Mouse (Mus musculus) heart, embryonic 12.5 days (tissue): ENCODE results near the gene Fbxo10. TPM values are rescaled to one million over a fixed set of nuclear protein-coding genes. Genes with fewer than 3 reads are reported as not detected.
"Not testable (repeated sequence)": the region's sequence is repeated elsewhere in the genome, so short reads cannot be mapped to it uniquely, and the experiment has no call there.

ENCODE experiments used
- ATAC-seq: fragments of 200-750 bp; cut with Nextera tagmentation; 2 replicates; pipeline ENCODE4 v1.8.0; 2017; ENCODE audit warnings: moderate TSS enrichment, moderate library complexity; ENCODE audit not compliant: insufficient number of reproducible peaks, low FRiP score
- H3K27ac ChIP-seq: fragments of 300-500 bp; sonication (generic); 2 replicates; pipeline ENCODE4 v1.5.1; 2016; ENCODE audit warnings: mild to moderate bottlenecking, moderate library complexity; ENCODE audit not compliant: poor library complexity, severe bottlenecking
- H3K27me3 ChIP-seq: fragments of 300-500 bp; sonication (generic); replicated peaks from 2 replicates; pipeline ENCODE4 v1.6.1; 2016; ENCODE audit warnings: mild to moderate bottlenecking, moderate library complexity
- H3K36me3 ChIP-seq: fragments of 300-500 bp; sonication (generic); 2 replicates; pipeline ENCODE4 v1.6.1; 2016; ENCODE audit warnings: mild to moderate bottlenecking, moderate library complexity
- H3K4me1 ChIP-seq: fragments of 300-500 bp; sonication (generic); replicated peaks from 2 replicates; pipeline ENCODE4 v1.6.1; 2016; ENCODE audit warnings: mild to moderate bottlenecking
- H3K4me2 ChIP-seq: fragments of 300-500 bp; sonication (generic); 2 replicates; pipeline ENCODE4 v1.6.1; 2016; ENCODE audit warnings: mild to moderate bottlenecking, moderate library complexity
- H3K4me3 ChIP-seq: fragments of 300-500 bp; sonication (generic); 2 replicates; pipeline ENCODE4 v1.5.1; 2016; ENCODE audit warnings: mild to moderate bottlenecking
- H3K9ac ChIP-seq: fragments of 300-500 bp; sonication (generic); 2 replicates; pipeline ENCODE4 v1.6.1; 2016; ENCODE audit warnings: mild to moderate bottlenecking, moderate library complexity
- H3K9me3 ChIP-seq: fragments of 300-500 bp; sonication (generic); replicated peaks from 2 replicates; pipeline ENCODE4 v1.6.1; 2016; ENCODE audit warnings: mild to moderate bottlenecking, moderate library complexity
- WGBS: fragments of 180-500 bp; shearing (Covaris S2); methylation state at CpG from one replicate; pipeline ENCODE4 v1.1.7; 2016; 5-methylcytosine and 5-hydroxymethylcytosine counted together
- polyA plus RNA-seq: library from polyadenylated mRNA; unstranded; fragments of >200 nt; fragmentation: Nextera tagmentation; extraction: Ambion mirVana; gene quantifications from 2 replicates; pipeline ENCODE4 v1.2.1, GENCODE M21; 2016

Fbxo10 gene
- polyA plus RNA-seq, 1 experiment from 2014 or later = 17.7 TPM

- H3K36me3 ChIP-seq = peaks cover 19% of the 10 kb centered on the region
- 79% methylated on average over 3 of the region's 3 CpGs for WGBS
- H3K4me1 ChIP-seq = 0 out of 2 replicates have a peak, but pooled peaks cover 11% of the 10 kb centered on the region
- H3K4me3 ChIP-seq = no peak overlapping the region
- no peak for ATAC-seq
- H3K9ac ChIP-seq = no peak overlapping the region
- no peak overlapping the region for H3K27ac ChIP-seq
- H3K4me2 ChIP-seq = no peak overlapping the region
- H3K9me3 ChIP-seq = no peaks in the 10 kb centered on the region
- H3K27me3 ChIP-seq = no peaks in the 10 kb centered on the region
Observed at GRCm38 (mm10) chr4:44998071-44998470, 86.3 kb downstream of the Fbxo10 start.

DNA sequence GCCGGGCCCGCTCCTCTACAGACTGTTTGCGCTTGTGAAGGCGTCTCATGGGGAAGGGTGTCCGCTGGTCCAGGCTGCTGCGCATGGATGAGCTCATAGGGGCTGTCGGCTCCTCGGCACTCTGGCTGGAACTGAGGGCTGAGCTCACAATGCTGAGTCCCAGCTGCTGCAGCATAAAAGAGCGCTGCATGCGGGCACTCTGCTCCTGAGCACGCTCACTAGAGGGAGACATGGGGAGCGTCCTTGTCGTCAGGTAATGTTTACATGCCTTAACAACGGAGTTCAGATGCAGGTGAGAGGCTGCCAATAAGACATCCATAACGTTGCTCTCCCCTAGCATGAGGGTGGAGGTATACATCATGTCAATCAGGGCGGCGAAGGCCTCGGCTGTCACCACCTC is 89.6 kb downstream of the Fbxo10 start:
- H3K4me1 ChIP-seq = 0 out of 2 replicates have a peak, but pooled peaks cover 8% of the 10 kb centered on the region
- H3K4me3 ChIP-seq = no peak overlapping the region
- H3K36me3 ChIP-seq = peaks cover 43% of the 10 kb centered on the region
- H3K9me3 ChIP-seq = no peaks in the 10 kb centered on the region
- no peak overlapping the region for H3K9ac ChIP-seq
- no peaks in the 10 kb centered on the region for H3K27me3 ChIP-seq
- H3K4me2 ChIP-seq = no peak overlapping the region
- no peak for ATAC-seq
- no peak overlapping the region for H3K27ac ChIP-seq
- 85% methylated on average over 18 of the region's 18 CpGs for WGBS

DNA sequence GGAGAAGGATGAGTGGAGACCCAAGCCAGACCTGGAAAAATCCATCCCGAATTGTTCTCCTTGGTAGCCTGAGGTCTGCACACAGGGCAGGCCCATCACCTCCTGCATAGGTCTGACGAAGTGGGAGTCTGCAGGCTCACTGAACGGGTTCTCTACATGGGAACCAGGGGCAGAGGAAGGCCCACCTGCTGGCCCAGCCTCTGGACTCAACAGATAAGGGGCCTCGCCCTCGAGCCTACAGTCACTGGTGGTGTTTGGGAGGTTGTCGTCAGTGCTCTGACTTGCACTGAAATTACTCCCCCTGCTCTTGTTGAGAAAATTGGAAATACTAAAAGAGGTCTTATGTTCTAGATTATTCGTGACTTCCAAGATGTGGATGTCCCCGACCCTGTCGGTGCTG is 90.6 kb downstream of the Fbxo10 start:
- H3K27ac ChIP-seq = no peak overlapping the region
- no peak overlapping the region for H3K4me2 ChIP-seq
- WGBS = 77% methylated on average over 9 of the region's 9 CpGs
- peaks cover 52% of the 10 kb centered on the region for H3K36me3 ChIP-seq
- H3K27me3 ChIP-seq = no peaks in the 10 kb centered on the region
- 0 out of 2 replicates have a peak, but pooled peaks cover 8% of the 10 kb centered on the region for H3K4me1 ChIP-seq
- ATAC-seq = peak; percentile 86
- no peaks in the 10 kb centered on the region for H3K9me3 ChIP-seq
- no peak overlapping the region for H3K4me3 ChIP-seq
- H3K9ac ChIP-seq = no peak overlapping the region

GRCm38 (mm10) chr4:44993179-44993578 is 91.2 kb downstream of the Fbxo10 start:
- peaks cover 59% of the 10 kb centered on the region for H3K36me3 ChIP-seq
- H3K27me3 ChIP-seq, H3K27ac ChIP-seq, H3K4me1 ChIP-seq, H3K9me3 ChIP-seq, ATAC-seq, H3K9ac ChIP-seq, H3K4me3 ChIP-seq, H3K4me2 ChIP-seq: not testable (repeated sequence)
- 87% methylated on average over 14 of the region's 14 CpGs for WGBS

DNA sequence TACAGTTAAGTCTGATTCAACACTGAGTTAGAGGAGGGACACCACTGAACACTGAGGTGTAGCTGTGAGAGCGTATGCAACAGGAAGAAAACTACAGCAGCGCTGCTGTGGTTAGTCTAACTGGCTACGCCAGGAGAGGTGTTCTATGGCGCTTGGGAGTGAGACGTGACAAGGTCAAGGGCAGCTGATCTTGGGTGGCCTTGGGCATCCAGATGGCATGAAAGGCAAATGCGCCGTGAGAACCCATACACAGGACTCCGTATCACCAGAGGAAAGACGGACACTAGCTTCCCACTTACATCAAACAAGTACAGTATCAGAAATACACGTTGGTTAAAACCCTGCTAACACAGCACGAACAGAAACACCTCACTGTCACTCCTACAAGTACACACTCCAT is 92.1 kb downstream of the Fbxo10 start:
- not testable (repeated sequence) for H3K27me3 ChIP-seq, H3K27ac ChIP-seq, H3K9ac ChIP-seq, H3K4me2 ChIP-seq, H3K9me3 ChIP-seq, H3K4me3 ChIP-seq, H3K4me1 ChIP-seq, ATAC-seq
- peaks cover 67% of the 10 kb centered on the region for H3K36me3 ChIP-seq
- 90% methylated on average over 11 of the region's 11 CpGs for WGBS

GRCm38 (mm10) chr4:44990560-44990959 is 93.8 kb downstream of the Fbxo10 start:
- Histone ChIP-seq H3K27me3 (no peaks in the 10 kb centered on the region), H3K4me3 (no peak overlapping the region), H3K4me1 (no peaks in the 10 kb centered on the region), H3K4me2 (no peak overlapping the region), H3K27ac (no peak overlapping the region), H3K9me3 (no peaks in the 10 kb centered on the region), H3K36me3 (peaks cover 85% of the 10 kb centered on the region), H3K9ac (no peak overlapping the region)
- 87% methylated on average over 5 of the region's 5 CpGs for WGBS
- ATAC-seq = no peak

Other genes starting within 250 kb of the Fbxo10 start
- gene Grhpr, start 103.2 kb downstream of the Fbxo10 start, polyA plus RNA-seq = 89.0 and 89.3 TPM in 2 replicates
- 19.5 and 20.4 TPM in 2 replicates for gene Zbtb5, start 72.2 kb downstream of the Fbxo10 start, polyA plus RNA-seq
- gene Polr1e, start 66.0 kb downstream of the Fbxo10 start, polyA plus RNA-seq = 52.1 and 63.0 TPM in 2 replicates
- gene Tomm5, start 23.5 kb upstream of the Fbxo10 start, polyA plus RNA-seq = 207 and 213 TPM in 2 replicates
- 3.3 and 3.5 TPM in 2 replicates for gene Frmpd1, start 100.3 kb upstream of the Fbxo10 start, polyA plus RNA-seq
- 9.3 and 10.1 TPM in 2 replicates for gene Trmt10b, start 212.5 kb upstream of the Fbxo10 start, polyA plus RNA-seq